Mouse (Mus musculus): ENCODE data around the gene Mrps23.

Mrps23 gene

DNA sequence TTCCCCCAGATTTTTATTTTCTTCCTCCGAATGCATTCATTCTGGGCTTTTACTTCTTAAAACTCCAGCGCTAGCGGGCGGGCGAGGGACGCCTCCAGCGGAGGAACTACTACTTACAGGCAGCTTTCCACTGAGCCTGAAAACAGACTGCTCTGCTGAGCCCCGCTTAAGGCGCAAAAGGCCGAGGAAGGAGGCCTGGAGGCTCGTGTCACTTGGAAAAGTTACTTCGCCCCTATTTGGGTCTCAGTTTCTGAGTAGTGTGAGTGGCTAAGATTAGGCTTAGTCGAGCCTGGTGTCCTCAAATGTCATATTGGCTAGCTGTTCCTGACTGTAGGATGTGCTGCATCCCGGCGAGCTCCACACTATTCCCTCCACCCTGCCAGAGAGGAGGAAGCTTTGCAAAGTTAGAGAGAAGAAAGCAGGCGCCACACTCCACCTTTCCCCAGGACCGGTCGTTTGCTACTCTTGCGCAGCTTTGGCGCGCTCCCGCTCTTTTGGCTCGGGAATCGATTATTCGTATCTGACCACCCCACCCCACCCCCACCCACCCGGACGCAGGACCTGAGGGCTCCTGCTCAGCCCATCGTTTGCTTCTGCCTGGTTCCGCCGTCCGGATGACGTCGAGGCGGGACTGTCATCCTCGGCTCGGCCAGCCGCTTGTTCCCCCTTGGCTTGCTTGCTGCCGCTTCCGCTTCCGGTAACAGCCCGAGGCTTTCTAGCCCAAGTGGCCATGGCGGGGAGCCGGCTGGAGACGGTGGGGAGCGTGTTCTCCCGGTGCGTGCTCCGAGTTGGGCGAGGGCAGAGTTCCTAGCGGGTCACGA lies at the start of gene Mrps23:
Gene Mrps23, plus strand, starts transcription at position 677 of the 821 bp plus-strand sequence.
- in situ Hi-C loops (cut with MboI; ENCODE audit: low pct_unique_long_range_greater_than_20kb in 1 of 2, low sequenced_read_pairs in 2 of 2, unreplicated experiment in 1 of 2) = loop anchor here (5.0 kb wide), 2 partner anchors 147 to 237 kb away; no protein-coding TSS in a partner anchor

DNA sequence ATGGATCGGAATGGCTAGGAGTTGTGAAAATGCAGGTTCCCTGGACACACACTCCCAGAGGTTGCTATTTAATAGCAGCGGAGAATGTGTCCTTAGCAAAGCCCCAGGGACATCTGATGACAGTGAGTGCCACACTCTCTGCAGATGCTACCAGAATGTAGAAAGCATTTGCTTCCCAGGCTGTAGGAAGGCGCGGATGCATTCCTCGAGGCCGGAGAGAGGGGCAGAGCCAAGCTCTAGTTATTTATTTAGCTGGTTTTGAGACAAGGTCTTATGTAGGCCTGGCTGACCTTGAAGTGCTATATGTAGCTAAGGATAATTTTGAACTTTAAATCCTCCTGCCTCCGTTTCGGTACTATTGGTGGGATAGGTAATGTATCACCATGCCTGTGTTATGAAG lies 49.7 kb upstream of the Mrps23 start:
- in situ Hi-C loops (cut with MboI; ENCODE audit: low pct_unique_long_range_greater_than_20kb in 1 of 2, low sequenced_read_pairs in 2 of 2, unreplicated experiment in 1 of 2) = no loop called here

GRCm38 (mm10) chr11:88155451-88155850 lies 48.7 kb upstream of the Mrps23 start:
- in situ Hi-C loops (cut with MboI; ENCODE audit: low pct_unique_long_range_greater_than_20kb in 1 of 2, low sequenced_read_pairs in 2 of 2, unreplicated experiment in 1 of 2) = no loop called here

DNA sequence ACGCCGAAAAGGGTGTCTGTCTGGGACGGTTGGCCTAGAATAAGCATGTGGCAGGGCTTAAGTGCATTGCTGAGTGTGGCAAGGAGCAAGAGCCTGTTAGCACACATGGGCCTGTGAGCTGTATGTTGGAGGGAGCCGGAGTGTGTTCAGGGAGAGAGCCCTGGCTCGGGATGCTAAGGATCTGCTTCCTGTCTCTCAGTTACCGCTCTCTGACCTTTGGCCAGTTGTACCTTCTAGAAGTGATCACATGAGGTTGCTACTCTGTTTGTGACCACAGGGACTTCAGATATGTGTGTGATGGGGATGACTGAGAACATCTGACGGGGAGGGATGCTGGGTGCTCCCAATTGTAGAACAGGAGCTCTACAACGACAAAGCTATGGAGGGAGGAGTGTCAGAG lies 48.2 kb upstream of the Mrps23 start:
- in situ Hi-C loops (cut with MboI; ENCODE audit: low pct_unique_long_range_greater_than_20kb in 1 of 2, low sequenced_read_pairs in 2 of 2, unreplicated experiment in 1 of 2) = no loop called here

DNA sequence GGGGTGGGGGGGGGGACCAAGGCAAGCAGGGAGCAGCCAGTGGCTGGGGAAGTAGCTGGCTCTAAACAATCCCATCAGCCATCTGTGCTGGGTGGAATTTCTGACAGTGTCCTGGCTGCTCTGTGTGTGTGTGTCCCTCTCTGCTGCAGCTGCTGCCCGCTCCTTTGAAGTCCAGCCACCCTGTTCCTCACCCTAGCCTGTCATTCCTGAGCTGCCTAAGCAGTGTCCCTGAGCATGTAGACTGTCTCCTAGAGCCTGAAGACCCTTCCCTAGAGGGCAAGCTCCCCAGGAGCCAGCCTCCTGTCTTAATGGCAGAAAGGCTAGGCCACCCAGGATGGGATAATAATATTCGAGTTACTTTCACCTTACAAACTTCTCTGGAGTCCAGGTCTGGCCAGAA lies 47.8 kb upstream of the Mrps23 start:
- in situ Hi-C loops (cut with MboI; ENCODE audit: low pct_unique_long_range_greater_than_20kb in 1 of 2, low sequenced_read_pairs in 2 of 2, unreplicated experiment in 1 of 2) = no loop called here

DNA sequence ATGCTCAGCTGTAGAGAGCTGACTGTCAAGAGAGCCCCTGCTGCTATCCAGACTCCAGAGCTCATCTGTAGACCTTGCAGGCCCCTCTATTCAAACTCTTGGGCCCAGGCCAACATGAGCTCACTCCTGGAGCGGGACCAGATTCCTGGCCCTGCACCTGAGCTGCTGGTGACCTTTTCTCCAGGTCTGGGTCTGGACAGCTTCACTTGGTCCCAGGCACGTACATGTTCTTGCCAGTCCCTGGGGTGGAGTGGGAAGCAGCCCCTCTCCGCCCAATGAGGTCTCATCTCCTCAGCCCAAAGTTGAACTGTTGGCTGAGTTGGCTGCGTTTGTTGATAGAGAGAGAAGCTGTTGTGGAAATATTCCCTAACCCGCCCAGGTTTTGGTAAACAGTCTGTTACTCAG lies 45.3 kb upstream of the Mrps23 start:
- in situ Hi-C loops (cut with MboI; ENCODE audit: low pct_unique_long_range_greater_than_20kb in 1 of 2, low sequenced_read_pairs in 2 of 2, unreplicated experiment in 1 of 2) = no loop called here

GRCm38 (mm10) chr11:88159389-88159788 lies 44.8 kb upstream of the Mrps23 start:
- in situ Hi-C loops (cut with MboI; ENCODE audit: low pct_unique_long_range_greater_than_20kb in 1 of 2, low sequenced_read_pairs in 2 of 2, unreplicated experiment in 1 of 2) = no loop called here

- in situ Hi-C loops (cut with MboI; ENCODE audit: low pct_unique_long_range_greater_than_20kb in 1 of 2, low sequenced_read_pairs in 2 of 2, unreplicated experiment in 1 of 2) = no loop called here
These were observed 43.9 kb upstream of the Mrps23 start for GRCm38 (mm10) chr11:88160316-88160715.

DNA sequence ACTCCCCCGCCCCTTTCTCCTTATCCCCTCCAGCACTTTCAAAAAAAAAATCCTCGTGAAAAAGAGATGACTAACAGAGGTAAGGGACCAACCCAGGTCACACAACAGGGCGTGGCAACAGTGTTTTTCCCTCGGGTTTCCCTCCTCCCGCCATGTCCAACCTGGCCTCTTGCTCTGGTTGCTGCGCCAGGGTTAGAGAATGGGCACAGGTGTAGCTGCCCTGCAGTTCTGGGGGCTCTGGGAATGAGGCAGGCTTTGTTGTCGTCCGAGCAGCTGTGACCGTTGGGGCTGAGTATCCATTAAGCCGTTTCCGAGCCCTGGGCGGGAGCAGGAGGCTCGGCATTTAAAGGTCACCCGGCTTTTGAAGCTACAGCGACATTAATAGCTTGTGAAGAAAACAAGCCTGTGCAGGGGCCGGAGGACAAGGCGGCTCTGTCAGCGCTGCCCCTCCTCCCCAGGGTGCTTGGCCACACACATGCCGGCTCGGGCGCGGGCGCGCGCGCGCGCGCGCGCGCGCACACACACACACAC lies 43.1 kb upstream of the Mrps23 start:
- in situ Hi-C loops (cut with MboI; ENCODE audit: low pct_unique_long_range_greater_than_20kb in 1 of 2, low sequenced_read_pairs in 2 of 2, unreplicated experiment in 1 of 2) = no loop called here

GRCm38 (mm10) chr11:88161651-88162362 lies 42.4 kb upstream of the Mrps23 start:
- in situ Hi-C loops (cut with MboI; ENCODE audit: low pct_unique_long_range_greater_than_20kb in 1 of 2, low sequenced_read_pairs in 2 of 2, unreplicated experiment in 1 of 2) = no loop called here

DNA sequence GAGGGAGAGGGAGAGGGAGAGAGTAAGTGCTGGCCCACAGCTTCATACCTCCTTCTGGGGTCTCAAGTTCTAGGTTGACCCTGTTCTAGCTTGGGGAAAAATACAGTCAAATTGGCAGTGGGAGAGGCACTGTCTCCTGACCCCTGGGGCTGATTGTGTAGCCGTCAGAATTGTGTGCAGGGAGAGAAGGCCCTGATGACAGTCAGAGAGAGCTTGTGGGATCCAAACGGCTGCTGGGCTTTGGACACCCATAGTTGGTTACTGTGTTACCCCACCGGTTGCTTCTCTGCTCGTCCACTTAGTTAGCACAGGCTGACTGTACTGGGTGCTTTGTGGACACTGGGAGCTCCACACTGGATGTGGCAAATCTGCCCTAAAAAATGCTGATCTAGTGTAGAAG lies 41.4 kb upstream of the Mrps23 start:
- in situ Hi-C loops (cut with MboI; ENCODE audit: low pct_unique_long_range_greater_than_20kb in 1 of 2, low sequenced_read_pairs in 2 of 2, unreplicated experiment in 1 of 2) = no loop called here

- in situ Hi-C loops (cut with MboI; ENCODE audit: low pct_unique_long_range_greater_than_20kb in 1 of 2, low sequenced_read_pairs in 2 of 2, unreplicated experiment in 1 of 2) = no loop called here
These were observed 39.9 kb upstream of the Mrps23 start for GRCm38 (mm10) chr11:88164213-88164723.

DNA sequence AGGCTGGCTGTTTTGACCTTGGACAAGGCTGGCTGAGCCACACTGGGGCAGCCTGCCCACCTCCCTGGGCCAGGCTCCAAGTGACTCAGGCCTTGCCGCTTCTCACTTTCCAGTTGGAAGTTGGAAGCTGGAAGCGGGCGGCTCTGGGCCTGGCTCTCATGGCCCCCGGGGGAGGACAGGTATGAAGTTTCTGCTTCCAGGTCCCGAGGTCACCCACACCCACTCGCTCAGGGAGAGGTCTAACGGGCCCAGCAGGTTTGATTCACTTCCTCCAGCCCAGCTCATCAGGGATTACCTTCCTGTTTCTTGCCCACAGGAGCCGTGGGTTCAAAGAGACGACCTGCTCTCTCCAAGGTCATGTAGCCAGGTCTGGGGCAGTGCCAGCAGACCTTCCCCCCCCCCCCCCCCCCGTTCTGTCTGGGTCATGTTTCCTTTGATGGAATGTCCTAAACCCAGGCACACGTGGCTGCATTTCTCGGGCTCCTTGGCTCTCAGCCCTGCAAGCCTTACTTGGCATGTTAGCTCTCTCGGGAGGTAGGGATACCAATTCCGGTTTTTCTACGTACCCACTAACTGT lies 39.3 kb upstream of the Mrps23 start:
- in situ Hi-C loops (cut with MboI; ENCODE audit: low pct_unique_long_range_greater_than_20kb in 1 of 2, low sequenced_read_pairs in 2 of 2, unreplicated experiment in 1 of 2) = no loop called here

DNA sequence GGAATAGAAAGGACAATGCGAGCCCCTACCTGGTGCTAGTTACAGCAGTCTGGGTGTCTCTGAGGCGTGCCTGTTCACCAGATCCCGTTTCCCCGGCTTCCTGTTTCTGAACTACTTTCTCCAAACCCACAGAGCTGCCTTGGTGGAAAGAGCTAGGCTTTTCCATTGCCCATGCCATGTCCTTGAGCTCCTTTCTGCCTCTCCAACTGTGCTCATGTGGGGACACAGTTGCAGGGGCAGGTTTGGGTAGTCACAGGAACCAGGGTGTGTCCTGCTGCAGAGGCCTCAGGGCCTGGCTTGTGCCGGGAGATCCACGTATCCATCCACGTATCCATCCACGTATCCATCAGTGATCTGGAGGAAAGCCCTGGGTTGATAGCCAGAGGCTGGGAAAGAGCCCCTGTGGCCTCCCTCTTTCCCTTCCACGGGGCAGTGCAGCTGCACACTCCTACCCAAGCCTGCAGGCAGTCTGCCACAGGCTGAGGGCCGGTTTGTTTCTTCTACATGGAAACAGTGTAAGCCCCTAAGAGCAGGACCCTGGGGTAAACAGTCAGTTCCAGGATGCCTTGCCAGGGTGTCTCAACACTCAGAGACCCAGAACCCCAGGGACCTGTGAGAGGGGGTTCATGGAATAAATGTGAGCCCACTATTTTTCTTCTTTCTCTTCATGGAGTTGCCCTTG lies 38.4 kb upstream of the Mrps23 start:
- in situ Hi-C loops (cut with MboI; ENCODE audit: low pct_unique_long_range_greater_than_20kb in 1 of 2, low sequenced_read_pairs in 2 of 2, unreplicated experiment in 1 of 2) = no loop called here

DNA sequence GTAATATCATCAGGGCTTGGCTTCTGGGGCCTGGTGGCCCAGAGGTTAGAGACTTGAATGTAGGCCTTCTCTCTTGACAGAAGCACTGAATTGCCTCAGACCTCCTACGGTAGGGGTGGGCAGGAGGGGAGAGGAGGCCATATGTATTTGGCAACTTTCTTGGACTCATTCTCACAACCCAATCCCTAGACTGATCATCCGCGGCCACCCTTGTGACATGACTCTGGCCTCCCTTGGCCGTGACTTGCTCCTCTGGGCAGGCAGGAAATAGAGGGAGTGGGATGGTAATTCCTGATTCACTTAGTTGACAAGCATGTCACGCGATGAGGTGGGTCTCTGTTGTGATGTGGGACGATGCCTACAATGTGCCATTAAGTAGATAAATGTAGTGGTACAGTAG lies 37.7 kb upstream of the Mrps23 start:
- in situ Hi-C loops (cut with MboI; ENCODE audit: low pct_unique_long_range_greater_than_20kb in 1 of 2, low sequenced_read_pairs in 2 of 2, unreplicated experiment in 1 of 2) = no loop called here

DNA sequence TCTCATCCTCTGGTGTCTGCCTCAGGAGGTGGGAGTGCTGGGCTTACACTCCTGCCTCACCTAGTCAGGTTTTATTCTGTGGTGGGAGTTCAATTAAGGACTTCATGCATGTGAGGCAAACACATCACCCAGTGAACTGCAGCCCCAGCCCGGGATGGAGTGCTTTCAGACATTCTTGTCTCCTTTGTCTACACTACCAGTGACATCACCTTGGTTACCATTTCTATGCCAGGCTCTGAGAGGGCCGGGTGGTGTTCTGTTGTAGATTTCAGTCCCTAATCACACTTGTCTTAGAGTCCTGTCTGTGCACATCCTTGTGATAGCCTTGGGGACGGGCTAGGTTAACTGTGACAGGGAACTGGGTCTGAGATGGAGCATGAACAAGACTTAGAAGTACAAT lies 35.6 kb upstream of the Mrps23 start:
- in situ Hi-C loops (cut with MboI; ENCODE audit: low pct_unique_long_range_greater_than_20kb in 1 of 2, low sequenced_read_pairs in 2 of 2, unreplicated experiment in 1 of 2) = no loop called here

DNA sequence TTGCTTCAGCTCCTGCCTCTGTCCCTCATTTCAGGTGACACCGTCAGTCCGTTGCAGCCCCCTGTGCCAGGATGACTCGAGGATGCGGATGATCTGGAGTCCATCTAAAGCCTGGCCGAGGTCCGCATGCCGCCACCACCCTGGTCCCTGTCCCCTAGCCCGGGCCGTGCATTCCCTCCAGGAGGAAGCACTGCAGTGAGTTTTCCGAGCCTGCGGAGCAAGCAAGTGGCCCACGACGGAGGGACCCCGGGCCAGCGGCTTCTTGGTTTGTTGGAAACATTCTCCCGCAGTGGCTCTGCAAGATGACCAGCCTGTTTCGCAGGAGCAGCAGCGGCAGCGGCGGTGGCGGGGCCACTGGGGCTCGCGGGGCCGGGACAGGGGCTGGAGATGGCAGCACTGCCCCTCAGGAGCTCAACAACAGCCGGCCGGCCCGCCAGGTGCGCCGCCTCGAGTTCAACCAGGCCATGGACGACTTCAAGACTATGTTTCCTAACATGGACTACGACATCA lies 34.6 kb upstream of the Mrps23 start:
- in situ Hi-C loops (cut with MboI; ENCODE audit: low pct_unique_long_range_greater_than_20kb in 1 of 2, low sequenced_read_pairs in 2 of 2, unreplicated experiment in 1 of 2) = no loop called here

GRCm38 (mm10) chr11:88170606-88171005 lies 33.6 kb upstream of the Mrps23 start:
- in situ Hi-C loops (cut with MboI; ENCODE audit: low pct_unique_long_range_greater_than_20kb in 1 of 2, low sequenced_read_pairs in 2 of 2, unreplicated experiment in 1 of 2) = no loop called here
